Mouse (Mus musculus) telencephalon, adult 2 months (tissue): ENCODE results near the gene Zdhhc14.

Source experiments
- DNase-seq: peaks from one replicate; pipeline ENCODE4 v3.0.0-alpha.2; 2011; ENCODE audit warnings: low read depth, low spot score

Zdhhc14 gene

DNA sequence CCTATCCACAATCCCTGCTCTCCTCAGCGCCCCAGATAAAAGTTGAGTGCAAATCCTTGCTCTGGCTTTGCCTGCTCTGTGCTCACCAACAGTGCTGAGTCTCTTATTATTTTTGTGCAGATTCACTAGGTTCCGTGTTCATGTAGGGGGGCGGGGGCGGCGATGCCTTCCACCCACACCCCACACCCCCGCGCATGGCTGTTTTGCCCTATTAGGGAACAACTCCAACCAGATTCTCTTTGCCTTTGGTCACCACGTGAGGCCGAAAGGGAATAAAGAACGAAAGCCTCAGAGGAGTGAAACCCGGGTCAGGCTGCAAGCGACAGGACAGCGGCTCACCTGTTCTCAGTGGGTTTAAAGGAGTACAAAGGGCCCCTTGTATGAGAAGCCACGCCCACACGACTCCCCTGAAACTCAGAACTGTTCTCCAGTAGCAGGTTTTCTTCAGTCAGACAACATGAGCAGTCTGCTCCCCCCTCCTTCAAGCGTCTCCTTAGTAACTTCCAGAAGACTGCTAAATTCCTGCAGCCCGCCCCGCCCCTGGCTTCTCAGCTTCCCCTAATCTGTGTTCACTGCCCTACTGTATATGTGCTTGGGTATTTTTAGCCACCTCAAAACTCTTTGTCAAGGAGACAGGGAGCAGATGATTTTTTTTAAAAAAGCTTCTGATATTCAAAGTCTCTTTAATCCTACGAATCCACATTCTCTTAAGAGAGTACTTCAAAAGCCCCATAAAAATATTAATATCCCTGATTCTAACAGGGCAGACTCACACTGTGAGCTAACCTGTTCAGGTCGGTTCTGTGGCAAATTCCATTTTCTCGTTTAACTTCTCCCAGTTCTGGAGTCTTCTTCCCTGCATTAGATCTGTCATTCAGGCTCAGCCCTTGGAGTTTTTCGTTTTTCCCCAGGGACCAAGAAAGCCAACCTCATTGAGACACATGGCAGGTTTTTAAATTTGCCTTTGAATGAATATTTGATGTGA, 278.2 kb downstream of the Zdhhc14 start:
- peak; percentile 75 for DNase-seq

DNA sequence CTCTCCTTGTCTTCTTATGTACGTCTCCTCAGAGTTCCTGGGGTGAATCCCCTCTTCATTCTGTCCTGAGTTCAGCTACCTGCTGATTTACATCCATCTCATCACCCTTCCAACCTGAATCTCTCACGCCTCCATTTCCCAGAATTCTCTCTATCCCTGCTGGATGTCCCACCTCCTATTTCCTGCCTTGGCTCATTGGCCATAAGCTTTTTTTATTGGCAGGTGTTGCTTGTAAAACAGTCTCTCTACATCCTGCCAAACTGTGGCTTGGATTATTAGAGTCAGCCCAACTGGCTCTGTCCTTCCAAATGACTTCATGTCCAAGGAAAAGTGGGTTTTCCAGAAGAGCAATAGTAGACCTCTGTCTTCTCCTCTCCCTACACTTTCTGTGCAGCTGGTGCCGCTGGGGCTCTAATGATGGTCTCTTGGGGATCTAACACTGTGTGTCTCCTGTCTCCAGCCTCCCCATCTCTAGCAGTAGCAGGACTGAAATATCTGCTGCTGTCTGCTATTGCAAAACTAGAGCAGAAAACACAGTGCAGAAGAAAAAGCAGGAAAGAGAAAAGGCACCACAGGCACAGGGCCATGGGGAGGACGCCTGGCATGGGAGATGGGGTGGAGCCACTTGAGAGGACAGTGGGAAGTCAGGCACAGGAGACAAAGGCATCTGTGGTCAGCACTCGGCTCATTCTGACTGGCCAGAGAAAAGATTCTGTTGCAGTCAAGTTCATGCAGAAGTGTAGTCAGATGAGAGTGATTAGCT, 288.0 kb downstream of the Zdhhc14 start:
- no peak for DNase-seq

DNA sequence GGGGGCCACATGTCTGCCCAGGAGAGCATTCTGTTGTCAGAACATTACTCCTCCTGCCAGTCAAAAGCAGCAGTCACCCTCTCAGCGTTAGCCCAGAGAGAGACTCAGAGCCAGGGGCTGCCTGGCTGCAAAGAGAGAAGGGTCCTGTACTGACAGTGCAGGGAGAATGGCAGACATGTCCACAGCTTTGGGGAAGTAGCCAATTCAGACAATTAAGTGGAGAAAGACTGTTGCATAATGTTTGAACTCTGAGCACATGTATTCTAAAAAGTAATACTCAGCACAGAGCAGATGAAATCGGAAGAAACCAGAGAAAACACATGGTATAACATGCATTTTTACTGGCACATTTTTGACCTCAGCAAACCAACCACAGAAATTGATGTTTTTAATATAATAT, 292.9 kb downstream of the Zdhhc14 start:
- DNase-seq = no peak

DNA sequence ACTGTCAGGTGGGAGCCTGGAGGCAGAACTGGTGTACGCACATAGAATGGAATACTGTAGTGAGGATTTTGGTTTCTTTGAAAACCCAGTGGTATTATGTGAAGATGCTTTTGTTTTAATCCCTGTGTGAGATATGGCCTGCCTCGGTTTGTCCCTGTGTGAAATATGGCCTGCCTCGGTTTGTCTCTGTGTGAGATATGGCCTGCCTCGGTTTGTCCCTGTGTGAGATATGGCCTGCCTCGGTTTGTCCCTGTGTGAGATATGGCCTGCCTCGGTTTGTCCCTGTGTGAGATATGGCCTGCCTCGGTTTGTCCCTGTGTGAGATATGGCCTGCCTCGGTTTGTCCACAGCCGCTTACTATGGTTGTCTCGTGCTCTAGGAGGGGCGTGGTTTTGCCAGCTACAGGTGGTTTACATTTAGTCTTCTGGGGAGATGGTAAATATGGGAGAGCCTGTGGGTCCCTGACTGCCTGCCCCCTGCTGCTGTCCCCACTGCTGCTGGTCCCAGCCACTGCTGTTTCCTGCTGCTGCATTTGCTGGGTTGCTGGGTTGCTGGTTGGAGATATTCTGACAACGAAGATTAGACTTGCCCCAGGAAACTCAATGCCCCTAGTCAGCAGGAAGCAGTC, 299.9 kb downstream of the Zdhhc14 start:
- DNase-seq = no peak

DNA sequence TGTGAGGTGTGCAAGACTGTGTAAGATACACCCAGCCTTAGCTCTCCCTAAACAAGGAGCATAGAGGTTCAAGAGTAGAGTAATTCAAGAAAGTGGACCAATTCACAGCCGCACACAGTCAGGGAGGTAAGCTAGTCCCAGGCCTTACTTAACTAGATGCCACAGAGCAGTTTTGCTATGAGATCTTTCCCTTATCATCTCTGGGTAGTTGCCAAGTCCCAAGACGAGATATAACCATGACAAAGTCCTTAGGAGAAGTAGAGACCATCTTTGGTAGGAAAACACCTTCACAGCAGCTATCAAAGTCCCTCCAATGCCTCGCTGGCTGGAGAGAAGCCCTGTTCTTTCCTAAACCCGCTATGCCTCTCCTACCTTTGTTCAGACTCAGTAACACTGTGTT, 301.2 kb downstream of the Zdhhc14 start:
- no peak for DNase-seq

DNA sequence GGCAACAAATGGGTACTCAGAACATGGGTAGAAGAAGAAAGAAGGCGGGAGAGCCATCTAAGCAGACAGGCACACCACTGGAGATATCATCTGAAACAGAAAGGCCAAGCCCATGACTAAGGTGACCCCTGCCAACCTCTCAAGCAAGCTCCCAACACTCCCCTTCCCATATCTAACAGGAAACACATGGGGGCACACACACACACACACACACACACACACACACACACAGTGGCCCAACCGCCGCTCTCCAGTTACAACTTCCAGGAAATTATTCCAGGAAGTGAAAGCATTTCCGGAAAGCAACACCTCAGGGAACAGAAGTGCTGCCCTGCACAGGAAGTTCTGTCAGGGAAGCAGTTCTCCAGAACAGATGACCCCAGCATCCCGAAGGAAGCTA, 301.9 kb downstream of the Zdhhc14 start:
- no peak for DNase-seq

DNA sequence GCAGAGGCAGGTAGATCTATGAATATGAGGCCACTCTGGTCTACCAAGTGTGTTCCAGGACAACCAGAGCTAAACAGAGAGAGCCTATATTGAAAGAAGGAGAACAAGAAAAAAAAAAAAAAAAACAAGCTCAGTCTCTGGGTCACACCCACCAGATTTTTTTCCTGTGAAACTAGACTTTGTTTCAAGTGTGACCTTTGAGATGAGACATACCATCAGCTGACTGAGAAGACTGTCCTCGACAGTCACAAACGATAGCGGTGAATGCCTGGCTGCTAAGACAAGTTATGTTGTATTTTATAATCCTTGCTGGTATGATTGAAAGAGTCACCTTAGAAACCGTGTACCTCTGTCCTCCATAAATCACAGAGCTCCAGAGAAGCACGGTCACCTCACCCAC, 303.0 kb downstream of the Zdhhc14 start:
- no peak for DNase-seq

DNA sequence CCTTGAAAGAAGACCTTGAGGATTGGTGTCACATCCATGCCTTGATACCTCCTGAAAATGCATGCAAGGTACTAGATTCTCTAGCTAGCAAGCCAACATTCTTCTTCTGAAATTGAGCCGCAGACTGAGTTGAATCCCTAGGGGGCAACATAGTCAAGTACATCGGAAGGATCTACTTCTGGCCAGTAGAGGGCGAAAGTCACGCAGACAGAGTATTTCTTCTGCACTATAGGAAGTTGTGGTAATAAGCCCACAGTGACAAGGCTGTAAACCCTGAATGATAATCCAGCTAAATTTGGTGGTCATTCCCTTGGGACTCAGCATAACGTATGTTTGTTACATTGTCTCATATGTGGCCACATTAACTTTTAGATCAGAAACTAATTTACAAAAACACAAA, 303.5 kb downstream of the Zdhhc14 start:
- peak; percentile 87 for DNase-seq

DNA sequence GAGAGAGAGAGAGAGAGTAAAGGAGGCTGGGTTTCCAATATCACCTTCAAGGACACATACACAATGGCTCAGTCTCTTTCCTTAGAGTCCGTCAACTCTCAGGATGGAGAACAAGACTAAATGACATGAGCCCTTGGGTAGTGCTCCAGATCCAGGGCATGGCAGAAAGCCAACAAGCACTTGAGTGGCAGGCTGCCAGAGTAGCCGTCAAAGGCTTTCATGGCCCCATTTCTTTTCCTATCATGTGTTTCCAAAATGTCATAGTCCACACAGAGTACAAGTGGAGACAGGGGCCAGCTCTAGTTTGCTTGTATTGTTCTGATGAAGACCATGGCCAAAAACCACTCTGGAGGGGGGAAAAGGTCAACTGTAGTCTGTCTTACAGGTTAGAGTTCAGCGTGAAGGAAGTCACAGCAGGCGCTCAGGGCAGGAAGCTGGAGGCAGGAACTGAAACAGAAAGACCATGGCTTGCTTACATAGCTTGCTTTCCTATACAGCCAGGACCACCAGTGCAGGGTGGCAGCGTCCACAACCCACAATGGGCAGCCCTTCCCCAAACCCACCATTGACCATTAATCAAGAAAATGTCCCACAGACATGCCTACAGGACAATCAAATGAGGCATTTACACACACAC, 304.9 kb downstream of the Zdhhc14 start:
- no peak for DNase-seq

DNA sequence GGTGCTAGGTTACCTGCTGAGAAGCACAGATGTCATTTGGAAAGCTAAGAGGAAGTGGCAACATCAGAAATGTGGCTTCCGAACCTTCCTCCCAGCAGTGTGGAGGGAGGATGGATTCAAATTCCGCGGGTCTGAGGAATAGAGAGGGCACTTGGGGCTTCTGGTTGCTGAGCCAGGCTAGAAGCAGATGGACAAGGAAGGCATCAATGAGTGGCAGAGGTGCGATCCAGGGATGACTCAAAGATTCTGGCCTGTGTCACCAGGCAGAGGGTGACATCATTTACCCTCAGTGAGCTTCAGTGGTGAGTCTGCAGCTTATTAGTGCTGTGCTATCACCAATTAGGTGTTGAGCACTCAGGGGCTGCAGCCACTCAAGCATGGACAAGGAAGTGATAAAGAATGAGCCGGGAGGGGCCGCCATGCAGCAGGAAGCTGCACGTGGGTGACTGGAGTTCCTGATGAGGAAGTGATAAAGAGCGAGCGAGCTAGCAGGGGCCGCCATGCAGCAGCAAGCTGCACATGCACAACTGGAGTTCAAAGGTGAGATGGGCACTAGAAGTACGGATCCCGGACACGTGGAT, 306.0 kb downstream of the Zdhhc14 start:
- no peak for DNase-seq

DNA sequence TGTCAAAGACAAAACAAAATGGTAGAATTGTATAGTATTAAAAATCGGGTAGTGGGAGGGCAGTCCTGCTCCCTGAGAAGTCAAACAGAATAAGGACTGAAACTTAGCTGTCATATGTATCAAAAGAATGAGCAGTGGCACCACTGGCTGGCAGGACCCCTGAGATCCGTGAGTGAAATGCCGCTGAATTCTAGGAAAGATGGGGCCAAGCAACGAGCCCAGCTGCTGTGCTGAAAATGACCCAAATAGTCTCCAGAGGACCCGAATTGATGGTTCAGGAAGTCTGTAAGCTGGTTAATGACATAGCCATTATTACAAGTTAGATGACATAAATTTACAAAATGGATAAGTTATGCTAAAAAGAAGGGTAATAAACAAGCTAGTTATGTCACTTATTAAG, 306.5 kb downstream of the Zdhhc14 start:
- DNase-seq = no peak

DNA sequence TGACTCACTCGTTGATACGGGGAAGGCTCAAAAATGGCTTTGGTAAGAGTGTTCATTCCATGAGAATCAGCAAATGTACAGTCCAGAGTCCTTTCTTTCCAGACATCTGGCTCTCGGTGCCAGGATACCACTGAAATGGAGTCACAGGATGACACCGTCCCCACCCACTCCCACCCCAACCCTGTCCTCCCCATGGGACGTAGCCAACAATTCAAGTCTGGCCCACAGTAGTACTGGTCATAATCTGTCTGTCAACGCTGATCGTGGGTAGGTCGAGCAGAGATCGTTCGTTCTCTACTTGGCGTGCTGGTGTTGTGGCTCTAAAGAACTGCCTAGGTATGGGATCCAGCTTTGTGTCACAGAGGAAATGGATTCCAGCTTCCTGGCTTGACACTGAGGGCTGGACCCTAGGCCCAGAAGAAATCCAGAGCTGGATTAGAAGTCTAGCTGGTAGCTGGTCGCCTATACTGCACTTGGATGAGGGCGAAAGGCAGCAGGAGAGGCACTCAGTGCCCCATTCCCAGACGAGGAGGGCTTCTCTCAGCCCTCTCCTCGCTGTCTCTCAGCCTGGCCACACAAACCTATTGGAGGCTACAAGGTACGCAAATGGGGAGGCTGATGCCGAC, 307.2 kb downstream of the Zdhhc14 start:
- DNase-seq = no peak

DNA sequence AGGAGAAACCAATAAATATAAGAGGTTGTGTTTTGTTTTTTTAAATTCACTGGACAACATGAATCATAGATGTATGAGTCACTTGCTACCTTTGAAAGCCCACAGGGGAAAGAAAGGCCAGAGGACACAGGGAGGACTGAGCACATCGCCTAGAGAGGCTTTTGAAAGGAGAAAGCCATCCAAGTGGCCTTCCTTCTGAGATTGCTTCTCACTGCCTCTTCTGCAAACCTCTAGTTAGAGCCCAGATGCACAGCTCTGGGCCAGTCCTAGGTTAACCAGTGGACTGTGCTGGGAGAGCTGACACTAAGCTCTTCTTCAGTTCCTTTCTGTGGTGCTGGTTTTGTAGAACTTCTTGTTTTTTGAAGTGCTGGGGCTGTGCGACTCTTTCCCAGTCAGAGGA, 307.9 kb downstream of the Zdhhc14 start:
- DNase-seq = no peak

DNA sequence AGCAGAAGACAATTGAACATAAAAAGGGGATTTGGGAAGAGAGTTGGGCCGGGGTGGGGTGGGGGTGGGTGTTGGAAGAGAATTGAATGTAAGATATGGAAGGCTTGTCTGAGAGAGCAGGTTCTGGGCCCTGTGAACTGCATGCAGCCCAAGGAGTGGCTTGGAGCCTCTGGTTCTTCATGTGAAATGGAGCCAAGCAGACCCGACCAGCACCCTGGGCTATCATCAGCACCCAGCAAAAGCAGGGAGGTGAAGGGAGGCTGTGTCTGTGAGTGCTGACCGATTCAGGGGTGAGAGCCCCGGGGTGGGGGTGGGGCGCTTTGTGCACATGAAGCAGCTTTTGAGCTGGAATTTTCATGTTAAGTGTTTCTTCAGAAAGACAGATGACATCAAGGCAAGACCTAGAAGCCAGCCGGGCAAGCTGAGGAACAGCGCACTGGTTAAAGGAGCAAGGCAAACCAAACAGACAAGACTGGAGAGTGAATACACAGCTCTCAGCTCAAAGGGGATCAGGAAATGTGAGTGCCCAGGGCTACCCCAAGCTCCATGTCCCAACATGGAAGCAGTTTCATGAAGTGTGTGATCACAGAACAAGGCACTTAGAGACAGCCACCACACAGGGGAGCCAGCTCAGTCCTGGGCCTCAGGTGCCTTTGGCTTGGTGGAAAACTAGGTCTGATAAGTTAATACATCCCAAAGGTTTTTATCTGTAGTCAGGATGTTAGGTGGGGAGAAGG, 308.6 kb downstream of the Zdhhc14 start:
- DNase-seq = no peak

DNA sequence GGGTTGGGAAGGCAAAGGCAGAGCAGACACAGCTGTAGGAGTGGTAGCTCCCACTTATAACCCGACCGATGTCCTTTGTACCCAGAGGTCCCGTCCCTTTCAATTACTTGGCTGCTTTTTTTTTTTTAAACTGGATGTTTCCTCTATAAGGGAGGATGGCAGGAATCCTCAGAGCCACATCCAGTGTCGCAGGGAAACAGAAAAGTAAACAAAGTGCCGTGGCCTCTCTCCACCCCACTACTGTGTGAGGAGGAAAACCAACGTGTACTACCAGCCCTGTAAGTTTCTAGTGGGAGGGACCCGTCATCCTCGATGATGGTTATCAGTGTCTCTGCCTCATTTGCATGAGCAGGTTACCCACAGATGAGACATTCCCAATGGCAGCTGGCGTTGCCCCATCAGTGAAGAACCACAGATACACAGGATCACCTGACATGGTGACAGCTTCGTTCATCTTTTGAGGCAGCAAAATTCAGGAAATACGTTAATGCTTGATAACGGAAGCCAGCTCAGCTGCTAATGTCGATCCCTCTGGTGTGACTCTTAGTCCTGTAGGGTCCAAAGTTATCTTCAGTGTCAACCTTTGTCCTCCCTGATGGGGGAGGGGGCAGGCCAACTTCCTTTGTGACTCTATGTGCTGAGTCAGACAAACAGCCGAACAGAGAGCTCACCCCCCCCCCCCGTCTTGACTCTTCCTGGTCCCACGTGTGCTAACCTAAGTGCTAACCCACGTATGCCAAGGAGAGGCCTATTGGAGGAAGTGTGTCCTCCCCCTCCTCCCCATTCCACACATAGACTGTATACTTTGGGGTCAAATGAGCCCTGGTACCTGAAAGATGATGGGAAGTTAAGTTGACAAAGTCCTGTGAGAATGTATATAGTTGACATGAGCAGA, 309.7 kb downstream of the Zdhhc14 start:
- DNase-seq = no peak

DNA sequence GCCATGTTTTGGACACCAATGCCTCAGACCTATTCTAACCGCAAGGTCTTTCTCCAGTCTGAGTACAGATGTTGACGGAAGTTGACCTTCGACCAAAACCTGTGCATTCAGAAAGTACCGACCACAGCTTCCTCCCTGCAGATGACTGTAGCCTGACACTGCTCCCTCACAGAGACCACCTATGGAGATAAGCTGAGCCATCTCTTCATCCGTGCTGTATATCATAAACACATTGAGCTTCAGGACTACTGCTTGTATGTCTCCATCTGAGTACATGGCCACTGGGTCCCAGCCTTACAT, 310.2 kb downstream of the Zdhhc14 start:
- no peak for DNase-seq
